Mouse (Mus musculus) intestine, embryonic 14.5 days (tissue): ENCODE results near the gene Gm21698. TPM values are rescaled to one million over a fixed set of nuclear protein-coding genes. Genes with fewer than 3 reads are reported as not detected.
"Not testable (repeated sequence)": the region's sequence is repeated elsewhere in the genome, so short reads cannot be mapped to it uniquely, and the experiment has no call there.

ENCODE experiments used
- ATAC-seq: fragments of 200-750 bp; cut with Nextera tagmentation; replicated peaks from 2 replicates; pipeline ENCODE4 v1.8.0; 2017; ENCODE audit warnings: low read depth, moderate number of reproducible peaks, moderate TSS enrichment, moderate library complexity; ENCODE audit not compliant: low FRiP score, low TSS enrichment
- DNase-seq: peaks from one replicate; pipeline ENCODE4 v3.0.0-alpha.2; 2018; ENCODE audit warnings: low spot score
- H3K27ac ChIP-seq: fragments of 300-500 bp; sonication (generic); 2 replicates; pipeline ENCODE4 v1.5.1; 2014; ENCODE audit warnings: low read depth, mild to moderate bottlenecking, control low read depth
- H3K27me3 ChIP-seq: fragments of 300-500 bp; sonication (generic); replicated peaks from 2 replicates; pipeline ENCODE4 v1.6.1; 2014; ENCODE audit warnings: low read length, control low read depth; ENCODE audit not compliant: control insufficient read depth, insufficient read depth
- H3K36me3 ChIP-seq: fragments of 300-500 bp; sonication (generic); 2 replicates; pipeline ENCODE4 v1.6.1; 2014; ENCODE audit warnings: low read length, control low read depth; ENCODE audit not compliant: control insufficient read depth, insufficient read depth
- H3K4me1 ChIP-seq: fragments of 300-500 bp; sonication (generic); replicated peaks from 2 replicates; pipeline ENCODE4 v1.6.1; 2014; ENCODE audit warnings: low read length, control low read depth, mixed read lengths; ENCODE audit not compliant: control insufficient read depth, insufficient read depth
- H3K4me2 ChIP-seq: fragments of 300-500 bp; sonication (generic); 2 replicates; pipeline ENCODE4 v1.6.1; 2014; ENCODE audit warnings: low read length
- H3K4me3 ChIP-seq: fragments of 300-500 bp; sonication (generic); 2 replicates; pipeline ENCODE4 v1.5.1; 2014; ENCODE audit warnings: low read depth, low read length, control low read depth, mixed read lengths
- H3K9ac ChIP-seq: fragments of 300-500 bp; sonication (generic); 2 replicates; pipeline ENCODE4 v1.6.1; 2014; ENCODE audit warnings: mild to moderate bottlenecking, low read length
- H3K9me3 ChIP-seq: fragments of 300-500 bp; sonication (generic); 2 replicates; pipeline ENCODE4 v1.6.1; 2016; ENCODE audit warnings: low read length, control low read depth; ENCODE audit not compliant: control insufficient read depth
- WGBS: fragments of 180-500 bp; shearing (Covaris S2); extraction: QIAGEN DNeasy Blood & Tissue Kit; methylation state at CpG from one replicate; pipeline ENCODE4 v1.1.7; 2014; 5-methylcytosine and 5-hydroxymethylcytosine counted together
- polyA plus RNA-seq: library from polyadenylated mRNA; unstranded; fragments of >200 nt; fragmentation: Nextera tagmentation; extraction: Ambion mirVana; gene quantifications from 2 replicates; pipeline ENCODE4 v1.2.1, GENCODE M21; 2014

Gene Gm21698
- 0.39 TPM in 1 of 2 replicates, not detected in the other for polyA plus RNA-seq

DNA sequence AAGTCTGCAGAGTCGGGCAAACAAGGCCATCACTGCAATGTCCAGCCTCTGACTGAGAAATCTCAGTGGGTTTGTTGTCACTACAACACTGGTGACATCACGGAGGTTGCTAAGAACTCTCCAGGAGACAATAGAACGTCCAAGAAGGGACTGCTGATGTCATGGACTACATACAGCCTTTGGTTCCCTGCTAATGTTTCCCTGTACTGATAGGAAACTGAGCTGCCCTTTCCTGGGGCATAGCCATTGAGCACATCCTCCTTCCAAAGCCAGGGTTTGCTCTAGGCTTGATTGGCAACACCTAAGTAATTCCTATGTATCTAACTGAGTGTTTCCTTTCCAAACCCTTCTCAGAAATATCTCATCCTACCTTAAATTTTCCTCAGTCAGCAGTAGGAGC is at the start of gene Gm21698:
TSS of gene Gm21698 (minus strand) at position 101 of the 400 bp plus-strand sequence.
- not testable (repeated sequence) for DNase-seq, H3K4me3 ChIP-seq, ATAC-seq, H3K27me3 ChIP-seq, H3K27ac ChIP-seq, H3K4me1 ChIP-seq, H3K36me3 ChIP-seq, H3K4me2 ChIP-seq, H3K9me3 ChIP-seq, H3K9ac ChIP-seq
- no CpG with 5 or more reads among the region's 3 CpGs for WGBS

DNA sequence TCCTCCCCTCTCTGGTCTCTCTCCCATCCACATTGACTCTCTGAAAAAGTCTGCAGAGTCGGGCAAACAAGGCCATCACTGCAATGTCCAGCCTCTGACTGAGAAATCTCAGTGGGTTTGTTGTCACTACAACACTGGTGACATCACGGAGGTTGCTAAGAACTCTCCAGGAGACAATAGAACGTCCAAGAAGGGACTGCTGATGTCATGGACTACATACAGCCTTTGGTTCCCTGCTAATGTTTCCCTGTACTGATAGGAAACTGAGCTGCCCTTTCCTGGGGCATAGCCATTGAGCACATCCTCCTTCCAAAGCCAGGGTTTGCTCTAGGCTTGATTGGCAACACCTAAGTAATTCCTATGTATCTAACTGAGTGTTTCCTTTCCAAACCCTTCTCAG is 34.4 kb upstream of the Gm21698 start, which contains the start of gene Gm5862:
TSS of gene Gm5862 (minus strand) at position 101 of the 400 bp plus-strand sequence.
- H3K4me3 ChIP-seq, H3K36me3 ChIP-seq, ATAC-seq, H3K9ac ChIP-seq, H3K4me2 ChIP-seq, H3K27ac ChIP-seq, DNase-seq, H3K9me3 ChIP-seq, H3K4me1 ChIP-seq, H3K27me3 ChIP-seq: not testable (repeated sequence)
- no CpG with 5 or more reads among the region's 3 CpGs for WGBS

DNA sequence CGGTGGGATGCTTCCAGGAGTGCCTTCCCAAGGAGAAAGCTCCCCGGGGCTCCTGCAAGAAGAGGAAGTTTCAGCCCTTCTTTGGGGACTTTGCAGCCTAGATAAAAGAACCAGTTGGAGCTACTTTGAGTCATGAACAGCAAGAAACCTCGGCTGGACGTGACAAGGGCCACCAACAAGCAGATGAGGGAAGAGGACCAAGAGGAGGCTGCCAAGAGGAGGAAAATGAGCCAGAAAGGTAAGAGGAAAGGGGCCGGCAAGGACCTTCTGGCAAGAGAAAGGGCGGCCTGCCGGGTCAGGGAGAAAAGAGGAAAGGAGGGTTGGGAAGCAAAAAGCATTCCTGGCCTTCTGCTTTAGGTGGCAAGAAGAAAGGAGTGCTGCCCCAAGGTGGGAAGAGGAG is 19.2 kb upstream of the Gm21698 start:
- not testable (repeated sequence) for H3K4me1 ChIP-seq, H3K27ac ChIP-seq, H3K27me3 ChIP-seq, H3K4me3 ChIP-seq, H3K4me2 ChIP-seq, ATAC-seq, H3K36me3 ChIP-seq, H3K9ac ChIP-seq, H3K9me3 ChIP-seq, DNase-seq
- WGBS, result 66% methylated on average over 6 of the region's 7 CpGs

DNA sequence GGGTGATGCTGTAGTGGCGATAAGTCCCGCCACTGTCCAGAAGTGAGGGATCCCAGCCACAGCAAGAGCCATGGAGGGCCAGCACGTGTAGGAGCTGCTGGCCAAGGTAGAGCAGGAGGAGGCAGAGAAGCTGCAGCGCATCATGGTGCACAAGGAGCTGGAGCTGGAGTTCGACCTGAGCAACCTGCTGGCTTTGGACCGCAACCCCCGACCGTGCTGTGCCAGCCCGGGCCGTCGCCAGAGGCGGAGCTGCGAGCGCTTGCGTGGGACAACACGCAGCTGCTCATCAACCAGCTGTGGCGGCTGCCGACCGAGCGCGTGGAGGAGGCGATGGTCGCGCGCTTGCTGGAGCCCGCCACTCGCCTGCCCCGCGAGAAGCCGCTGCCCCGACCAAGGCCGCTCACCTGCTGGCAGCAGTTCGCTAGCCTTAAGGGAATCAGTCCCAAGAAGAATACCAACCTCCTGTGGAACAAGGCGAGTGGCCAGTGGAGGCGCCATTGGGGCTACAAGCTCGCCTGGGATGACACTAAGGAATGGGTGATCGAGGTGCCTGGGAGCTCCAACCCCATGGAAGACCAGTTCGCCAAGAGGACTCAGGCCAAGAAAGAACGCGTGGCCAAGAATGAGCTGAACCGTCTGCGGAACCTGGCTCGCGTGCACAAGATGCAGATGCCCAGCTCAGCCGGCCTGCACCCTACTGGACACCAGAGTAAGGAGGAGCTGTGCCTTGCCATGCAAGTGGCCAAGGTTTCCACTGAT is 18.7 kb upstream of the Gm21698 start:
- peak; percentile 70 for DNase-seq
- H3K9me3 ChIP-seq, H3K4me1 ChIP-seq, H3K27me3 ChIP-seq, H3K9ac ChIP-seq, H3K27ac ChIP-seq, H3K36me3 ChIP-seq: not testable (repeated sequence)
- WGBS, result 17% methylated on average over 38 of the region's 45 CpGs
- peak; percentile 80 for ATAC-seq
- Histone ChIP-seq H3K4me2 (peak overlapping the region; percentile 47), H3K4me3 (peak overlapping the region; percentile 19)

DNA sequence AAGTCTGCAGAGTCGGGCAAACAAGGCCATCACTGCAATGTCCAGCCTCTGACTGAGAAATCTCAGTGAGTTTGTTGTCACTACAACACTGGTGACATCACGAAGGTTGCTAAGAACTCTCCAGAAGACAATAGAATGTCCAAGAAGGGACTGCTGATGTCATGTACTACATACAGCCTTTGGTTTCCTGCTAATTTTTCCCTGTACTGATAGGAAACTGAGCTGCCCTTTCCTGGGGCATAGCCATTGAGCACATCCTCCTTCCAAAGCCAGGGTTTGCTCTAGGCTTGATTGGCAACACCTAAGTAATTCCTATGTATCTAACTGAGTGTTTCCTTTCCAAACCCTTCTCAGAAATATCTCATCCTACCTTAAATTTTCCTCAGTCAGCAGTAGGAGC is 16.2 kb upstream of the Gm21698 start, which contains the start of gene Gm1979:
TSS of gene Gm1979 (minus strand) at position 101 of the 400 bp plus-strand sequence.
- not testable (repeated sequence) for H3K4me3 ChIP-seq, H3K9ac ChIP-seq, H3K27me3 ChIP-seq, ATAC-seq, H3K36me3 ChIP-seq, H3K9me3 ChIP-seq, H3K4me1 ChIP-seq, H3K4me2 ChIP-seq, H3K27ac ChIP-seq, DNase-seq
- no CpG with 5 or more reads among the region's 2 CpGs for WGBS

DNA sequence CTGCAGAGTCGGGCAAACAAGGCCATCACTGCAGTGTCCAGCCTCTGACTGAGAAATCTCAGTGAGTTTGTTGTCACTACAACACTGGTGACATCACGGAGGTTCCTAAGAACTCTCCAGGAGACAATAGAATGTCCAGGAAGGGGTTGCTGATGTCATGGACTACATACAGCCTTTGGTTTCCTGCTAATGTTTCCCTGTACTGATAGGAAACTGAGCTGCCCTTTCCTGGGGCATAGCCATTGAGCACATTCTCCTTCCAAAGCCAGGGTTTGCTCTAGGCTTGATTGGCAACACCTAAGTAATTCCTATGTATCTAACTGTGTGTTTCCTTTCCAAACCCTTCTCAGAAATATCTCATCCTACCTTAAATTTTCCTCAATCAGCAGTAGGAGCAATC is 15.9 kb downstream of the Gm21698 start, which contains the start of gene Gm21680:
TSS of gene Gm21680 (minus strand) at position 101 of the 400 bp plus-strand sequence.
- not testable (repeated sequence) for H3K4me2 ChIP-seq, H3K36me3 ChIP-seq, H3K9ac ChIP-seq, H3K4me3 ChIP-seq, DNase-seq, H3K27ac ChIP-seq, H3K4me1 ChIP-seq, ATAC-seq, H3K9me3 ChIP-seq, H3K27me3 ChIP-seq
- whole genome bisulfite sequencing, result no CpG with 5 or more reads among the region's 2 CpGs

DNA sequence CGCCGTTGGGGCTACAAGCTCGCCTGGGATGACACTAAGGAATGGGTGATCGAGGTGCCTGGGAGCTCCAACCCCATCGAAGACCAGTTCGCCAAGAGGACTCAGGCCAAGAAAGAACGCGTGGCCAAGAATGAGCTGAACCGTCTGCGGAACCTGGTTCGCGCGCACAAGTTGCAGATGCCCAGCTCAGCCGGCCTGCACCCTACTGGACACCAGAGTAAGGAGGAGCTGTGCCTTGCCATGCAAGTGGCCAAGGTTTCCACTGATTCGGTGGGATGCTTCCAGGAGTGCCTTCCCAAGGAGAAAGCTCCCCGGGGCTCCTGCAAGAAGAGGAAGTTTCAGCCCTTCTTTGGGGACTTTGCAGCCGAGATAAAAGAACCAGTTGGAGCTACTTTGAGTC is 31.4 kb downstream of the Gm21698 start:
- H3K27me3 ChIP-seq, H3K4me3 ChIP-seq, ATAC-seq, H3K4me1 ChIP-seq, H3K36me3 ChIP-seq, H3K9me3 ChIP-seq, H3K9ac ChIP-seq, H3K27ac ChIP-seq: not testable (repeated sequence)
- WGBS, result 39% methylated on average over 16 of the region's 17 CpGs
- H3K4me2 ChIP-seq, result peak overlapping the region; percentile 30
- DNase-seq, result peak; percentile 53

DNA sequence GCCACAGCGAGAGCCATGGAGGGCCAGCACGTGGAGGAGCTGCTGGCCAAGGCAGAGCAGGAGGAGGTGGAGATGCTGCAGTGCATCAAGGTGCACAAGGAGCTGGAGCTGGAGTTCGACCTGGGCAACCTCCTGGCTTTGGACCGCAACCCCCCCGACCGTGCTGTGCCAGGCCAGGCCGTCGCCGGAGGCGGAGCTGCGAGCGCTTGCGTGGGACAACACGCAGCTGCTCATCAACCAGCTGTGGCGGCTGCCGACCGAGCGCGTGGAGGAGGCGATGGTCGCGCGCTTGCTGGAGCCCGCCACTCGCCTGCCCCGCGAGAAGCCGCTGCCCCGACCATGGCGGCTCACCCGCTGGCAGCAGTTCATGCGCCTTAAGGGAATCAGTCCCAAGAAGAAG is 31.8 kb downstream of the Gm21698 start:
- H3K4me1 ChIP-seq, H3K9ac ChIP-seq, H3K36me3 ChIP-seq, H3K27me3 ChIP-seq, H3K9me3 ChIP-seq, H3K27ac ChIP-seq: not testable (repeated sequence)
- DNase-seq, result peak; percentile 51
- 0 out of 2 replicates have a peak overlapping the region, but pooled peaks have one; percentile 11 for H3K4me3 ChIP-seq
- WGBS, result 22% methylated on average over 30 of the region's 32 CpGs
- peak; percentile 40; the same call in 1 of the 2 replicates for ATAC-seq
- peak overlapping the region; percentile 30 for H3K4me2 ChIP-seq

DNA sequence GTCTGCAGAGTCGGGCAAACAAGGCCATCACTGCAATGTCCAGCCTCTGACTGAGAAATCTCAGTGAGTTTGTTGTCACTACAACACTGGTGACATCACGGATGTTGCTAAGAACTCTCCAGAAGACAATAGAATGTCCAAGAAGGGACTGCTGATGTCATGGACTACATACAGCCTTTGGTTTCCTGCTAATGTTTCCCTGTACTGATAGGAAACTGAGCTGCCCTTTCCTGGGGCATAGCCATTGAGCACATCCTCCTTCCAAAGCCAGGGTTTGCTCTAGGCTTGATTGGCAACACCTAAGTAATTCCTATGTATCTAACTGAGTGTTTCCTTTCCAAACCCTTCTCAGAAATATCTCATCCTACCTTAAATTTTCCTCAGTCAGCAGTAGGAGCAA is 34.1 kb downstream of the Gm21698 start, which contains the start of gene Gm21671:
TSS of gene Gm21671 (minus strand) at position 101 of the 400 bp plus-strand sequence.
- not testable (repeated sequence) for H3K9ac ChIP-seq, H3K36me3 ChIP-seq, H3K9me3 ChIP-seq, H3K27me3 ChIP-seq, H3K4me3 ChIP-seq, H3K4me1 ChIP-seq, H3K27ac ChIP-seq, H3K4me2 ChIP-seq, DNase-seq, ATAC-seq
- 83% methylated on average over 2 of the region's 2 CpGs for WGBS
